Mouse (Mus musculus): ENCODE results near the gene Ubxn10. TPM values are rescaled to one million over a fixed set of nuclear protein-coding genes. Genes with fewer than 3 reads are reported as not detected.
A peak's percentile ranks its signal among the peaks of the same experiment; 100 is the strongest.

Ubxn10 gene
- polyA plus RNA-seq, 1 experiment = 1.0 TPM

- H3K4me1 ChIP-seq (ENCODE audit: control insufficient read depth, insufficient read depth, low read length) = peaks cover 12% of the 10 kb centered on the region
- H3K9ac ChIP-seq (ENCODE audit: low read depth, poor library complexity, severe bottlenecking) = no peak overlapping the region
- no peak overlapping the region for H3K4me3 ChIP-seq (ENCODE audit: low read depth, low read length)
- H3K36me3 ChIP-seq (ENCODE audit: control insufficient read depth, insufficient read depth, low read length, poor library complexity, severe bottlenecking) = no peaks in the 10 kb centered on the region
- no peaks in the 10 kb centered on the region for H3K27me3 ChIP-seq (ENCODE audit: control insufficient read depth, insufficient read depth, low read length, poor library complexity, severe bottlenecking)
- no peaks in the 10 kb centered on the region for H3K9me3 ChIP-seq (replicated peaks; ENCODE audit: control insufficient read depth, insufficient read depth, low read length, poor library complexity, severe bottlenecking)
- TF ChIP-seq CTCF (IDR thresholded peaks at IDR 0.05; ENCODE audit: low read depth, low read length) (no peak), POLR2A (IDR thresholded peaks at IDR 0.05; ENCODE audit: insufficient read depth, low read length) (no peak), EP300 (IDR thresholded peaks at IDR 0.05; ENCODE audit: insufficient read depth, low read depth, low read length) (no peak)
- no peak overlapping the region for H3K27ac ChIP-seq (ENCODE audit: insufficient read depth, low read length)
Observed at GRCm38 (mm10) chr4:138697166-138697860, 39.7 kb downstream of the Ubxn10 start.

- Histone ChIP-seq H3K9me3 (replicated peaks; ENCODE audit: control insufficient read depth, insufficient read depth, low read length, poor library complexity, severe bottlenecking) (no peaks in the 10 kb centered on the region), H3K27me3 (ENCODE audit: control insufficient read depth, insufficient read depth, low read length, poor library complexity, severe bottlenecking) (no peaks in the 10 kb centered on the region), H3K36me3 (ENCODE audit: control insufficient read depth, insufficient read depth, low read length, poor library complexity, severe bottlenecking) (no peaks in the 10 kb centered on the region), H3K4me3 (ENCODE audit: low read depth, low read length) (no peak overlapping the region), H3K4me1 (ENCODE audit: control insufficient read depth, insufficient read depth, low read length) (peaks cover 12% of the 10 kb centered on the region), H3K27ac (ENCODE audit: insufficient read depth, low read length) (no peak overlapping the region), H3K9ac (ENCODE audit: low read depth, poor library complexity, severe bottlenecking) (no peak overlapping the region)
- no peak for TF ChIP-seq CTCF (IDR thresholded peaks at IDR 0.05; ENCODE audit: low read depth, low read length)
- no peak for TF ChIP-seq EP300 (IDR thresholded peaks at IDR 0.05; ENCODE audit: insufficient read depth, low read depth, low read length)
- no peak for TF ChIP-seq POLR2A (IDR thresholded peaks at IDR 0.05; ENCODE audit: insufficient read depth, low read length)
Observed at GRCm38 (mm10) chr4:138696720-138697119, 40.2 kb downstream of the Ubxn10 start.

GRCm38 (mm10) chr4:138693043-138693692, 43.8 kb downstream of the Ubxn10 start:
- TF ChIP-seq EP300 (IDR thresholded peaks at IDR 0.05; ENCODE audit: insufficient read depth, low read depth, low read length) (0 out of 2 replicates have a peak, but pooled peaks have one; percentile 27), CTCF (IDR thresholded peaks at IDR 0.05; ENCODE audit: low read depth, low read length) (no peak), POLR2A (IDR thresholded peaks at IDR 0.05; ENCODE audit: insufficient read depth, low read length) (no peak)
- H3K9ac ChIP-seq (ENCODE audit: low read depth, poor library complexity, severe bottlenecking) = no peak overlapping the region
- no peaks in the 10 kb centered on the region for H3K36me3 ChIP-seq (ENCODE audit: control insufficient read depth, insufficient read depth, low read length, poor library complexity, severe bottlenecking)
- no peak overlapping the region for H3K4me3 ChIP-seq (ENCODE audit: low read depth, low read length)
- H3K4me1 ChIP-seq (ENCODE audit: control insufficient read depth, insufficient read depth, low read length) = peaks cover 18% of the 10 kb centered on the region
- no peaks in the 10 kb centered on the region for H3K27me3 ChIP-seq (ENCODE audit: control insufficient read depth, insufficient read depth, low read length, poor library complexity, severe bottlenecking)
- H3K27ac ChIP-seq (ENCODE audit: insufficient read depth, low read length) = no peak overlapping the region
- no peaks in the 10 kb centered on the region for H3K9me3 ChIP-seq (replicated peaks; ENCODE audit: control insufficient read depth, insufficient read depth, low read length, poor library complexity, severe bottlenecking)

GRCm38 (mm10) chr4:138691443-138692181, 45.4 kb downstream of the Ubxn10 start:
- Histone ChIP-seq H3K4me3 (ENCODE audit: low read depth, low read length) (no peak overlapping the region), H3K9me3 (replicated peaks; ENCODE audit: control insufficient read depth, insufficient read depth, low read length, poor library complexity, severe bottlenecking) (no peaks in the 10 kb centered on the region), H3K9ac (ENCODE audit: low read depth, poor library complexity, severe bottlenecking) (no peak overlapping the region), H3K4me1 (ENCODE audit: control insufficient read depth, insufficient read depth, low read length) (peaks cover 12% of the 10 kb centered on the region), H3K36me3 (ENCODE audit: control insufficient read depth, insufficient read depth, low read length, poor library complexity, severe bottlenecking) (no peaks in the 10 kb centered on the region), H3K27ac (ENCODE audit: insufficient read depth, low read length) (no peak overlapping the region), H3K27me3 (ENCODE audit: control insufficient read depth, insufficient read depth, low read length, poor library complexity, severe bottlenecking) (no peaks in the 10 kb centered on the region)
- 0 out of 2 replicates have a peak, but pooled peaks have one; percentile 22 for TF ChIP-seq EP300 (IDR thresholded peaks at IDR 0.05; ENCODE audit: insufficient read depth, low read depth, low read length)
- TF ChIP-seq CTCF (IDR thresholded peaks at IDR 0.05; ENCODE audit: low read depth, low read length) = no peak

GRCm38 (mm10) chr4:138690561-138690960, 46.4 kb downstream of the Ubxn10 start:
- H3K27me3 ChIP-seq (ENCODE audit: control insufficient read depth, insufficient read depth, low read length, poor library complexity, severe bottlenecking) = no peaks in the 10 kb centered on the region
- H3K9ac ChIP-seq (ENCODE audit: low read depth, poor library complexity, severe bottlenecking) = no peak overlapping the region
- TF ChIP-seq POLR2A (IDR thresholded peaks at IDR 0.05; ENCODE audit: insufficient read depth, low read length) = no peak
- peak; percentile 94 for TF ChIP-seq EP300 (IDR thresholded peaks at IDR 0.05; ENCODE audit: insufficient read depth, low read depth, low read length)
- TF ChIP-seq CTCF (IDR thresholded peaks at IDR 0.05; ENCODE audit: low read depth, low read length) = no peak

More at GRCm38 (mm10) chr4:138690561-138690960, 46.4 kb downstream of the Ubxn10 start:
- Histone ChIP-seq H3K27ac (ENCODE audit: insufficient read depth, low read length) (no peak overlapping the region), H3K4me3 (ENCODE audit: low read depth, low read length) (no peak overlapping the region), H3K36me3 (ENCODE audit: control insufficient read depth, insufficient read depth, low read length, poor library complexity, severe bottlenecking) (no peaks in the 10 kb centered on the region), H3K4me1 (ENCODE audit: control insufficient read depth, insufficient read depth, low read length) (peaks cover 12% of the 10 kb centered on the region), H3K9me3 (replicated peaks; ENCODE audit: control insufficient read depth, insufficient read depth, low read length, poor library complexity, severe bottlenecking) (no peaks in the 10 kb centered on the region)

All from ES-Bruce4 (cell line).